9 mouse cellular contexts compared by ENCODE assay signal in genomic region chr10:56115636-56116180, GRCm38 (mm10). TPM values are rescaled to one million over a fixed set of nuclear protein-coding genes. Genes with fewer than 3 reads are reported as not detected.
DNase-seq lines count a peak whose midpoint lies in the region; ATAC-seq and TF ChIP-seq lines count a peak whose summit lies in the region.
"Had no signal": no experiment of that assay in that cellular context is flagged by ENCODE, and none has a peak within 500 bp of the region (broad histone marks: within the 10 kb centered on the region; RNA-seq: fewer than 3 reads in every experiment).

No protein-coding gene starts in this region.

- H3K27ac ChIP-seq in cerebellum, adult 2 months (ENCODE audit: insufficient read depth, low read length): peak overlapping the region; percentile 95
- H3K27ac ChIP-seq in intestine, embryonic 15.5 days: peak overlapping the region; percentile 38; the same call in 1 of the 2 replicates
- H3K27ac ChIP-seq in liver, embryonic 16.5 days (ENCODE audit: low read length): no peak overlapping the region
- no peak overlapping the region for H3K27ac ChIP-seq in stomach, embryonic 15.5 days

- H3K36me3 ChIP-seq in intestine, embryonic 15.5 days: no peaks in the 10 kb centered on the region
- no peaks in the 10 kb centered on the region for H3K36me3 ChIP-seq in liver, embryonic 16.5 days (ENCODE audit: control insufficient read depth, insufficient read depth)
- H3K36me3 ChIP-seq in stomach, embryonic 15.5 days: no peaks in the 10 kb centered on the region

- no peak for TF ChIP-seq POLR2A in lung, adult 2 months (IDR thresholded peaks at IDR 0.05; ENCODE audit: borderline replicate concordance, extremely low read depth, low read depth, low read length)
- TF ChIP-seq POLR2A in cerebellum, adult 2 months (IDR thresholded peaks at IDR 0.05; ENCODE audit: borderline replicate concordance, insufficient read depth, low read length): 0 out of 2 replicates have a peak, but pooled peaks have one; percentile 10

- 60% methylated on average over 27 of the region's 27 CpGs for WGBS in lung, adult 2 months
- 1% methylated on average over 26 of the region's 27 CpGs for WGBS in cerebellum, adult 2 months
- WGBS in intestine, embryonic 15.5 days: 19% methylated on average over 25 of the region's 27 CpGs
- 22% methylated on average over 27 of the region's 27 CpGs for WGBS in liver, embryonic 16.5 days (ENCODE audit: insufficient replicate concordance)
- WGBS in stomach, embryonic 15.5 days: 17% methylated on average over 25 of the region's 27 CpGs

- H3K4me1 ChIP-seq in lung, adult 2 months (ENCODE audit: control insufficient read depth, insufficient read depth, low read length): peaks cover 3% of the 10 kb centered on the region; the same call in 1 of the 2 replicates
- peaks cover 4% of the 10 kb centered on the region; the same call in 1 of the 2 replicates for H3K4me1 ChIP-seq in cerebellum, adult 2 months (ENCODE audit: control insufficient read depth, insufficient read depth, low read length)
- H3K4me1 ChIP-seq in intestine, embryonic 15.5 days (replicated peaks): 0 out of 2 replicates have a peak, but pooled peaks cover 7% of the 10 kb centered on the region
- H3K4me1 ChIP-seq in liver, embryonic 16.5 days (ENCODE audit: control insufficient read depth, low read depth, low read length): peaks cover 3% of the 10 kb centered on the region
- peaks cover 4% of the 10 kb centered on the region; the same call in 1 of the 2 replicates for H3K4me1 ChIP-seq in stomach, embryonic 15.5 days

- TF ChIP-seq CTCF in lung, adult 2 months (IDR thresholded peaks at IDR 0.05; ENCODE audit: insufficient read depth, low read length): no peak
- no peak for TF ChIP-seq CTCF in cerebellum, adult 2 months (IDR thresholded peaks at IDR 0.05; ENCODE audit: borderline replicate concordance, insufficient read depth, low read depth, low read length)

- H3K27me3 ChIP-seq in cerebellum, adult 2 months (ENCODE audit: control insufficient read depth, insufficient read depth, low read length): no peaks in the 10 kb centered on the region
- no peaks in the 10 kb centered on the region for H3K27me3 ChIP-seq in intestine, embryonic 15.5 days (replicated peaks)
- no peaks in the 10 kb centered on the region; the same call in 1 of the 2 replicates for H3K27me3 ChIP-seq in liver, embryonic 16.5 days (ENCODE audit: control insufficient read depth, insufficient read depth, low read depth, low read length)
- H3K27me3 ChIP-seq in stomach, embryonic 15.5 days (replicated peaks): no peaks in the 10 kb centered on the region

- ATAC-seq in intestine, embryonic 15.5 days: peak; percentile 79
- peak; percentile 16; the same call in 1 of the 2 replicates for ATAC-seq in liver, embryonic 16.5 days (ENCODE audit: low read depth)
- peak; percentile 34; the same call in 1 of the 2 replicates for ATAC-seq in stomach, embryonic 15.5 days (ENCODE audit: insufficient read depth, low FRiP score, low read depth)

- H3K9me3 ChIP-seq in intestine, embryonic 15.5 days: no peaks in the 10 kb centered on the region
- no peaks in the 10 kb centered on the region for H3K9me3 ChIP-seq in liver, embryonic 16.5 days (replicated peaks; ENCODE audit: control insufficient read depth, low read length)
- no peaks in the 10 kb centered on the region for H3K9me3 ChIP-seq in stomach, embryonic 15.5 days

- H3K4me2 ChIP-seq in intestine, embryonic 15.5 days (replicated peaks): peak overlapping the region; percentile 89
- peak overlapping the region; percentile 61 for H3K4me2 ChIP-seq in liver, embryonic 16.5 days (ENCODE audit: low read depth, low read length)
- H3K4me2 ChIP-seq in stomach, embryonic 15.5 days: peak overlapping the region; percentile 81

- H3K4me3 ChIP-seq in lung, adult 2 months (replicated peaks; ENCODE audit: extremely low read depth, low read depth, low read length): peak overlapping the region; percentile 79
- H3K4me3 ChIP-seq in cerebellum, adult 2 months (replicated peaks; ENCODE audit: insufficient read depth, low read depth, low read length): peak overlapping the region; percentile 84
- peak overlapping the region; percentile 63 for H3K4me3 ChIP-seq in intestine, embryonic 15.5 days (replicated peaks)
- H3K4me3 ChIP-seq in liver, embryonic 16.5 days (ENCODE audit: low read depth, low read length): peak overlapping the region; percentile 60
- peak overlapping the region; percentile 55 for H3K4me3 ChIP-seq in stomach, embryonic 15.5 days (replicated peaks)
- H3K4me3 ChIP-seq: myocyte had no signal

- H3K9ac ChIP-seq in intestine, embryonic 15.5 days: peak overlapping the region; percentile 64
- H3K9ac ChIP-seq in liver, embryonic 16.5 days (ENCODE audit: low read depth, low read length): peak overlapping the region; percentile 28; the same call in 1 of the 2 replicates
- H3K9ac ChIP-seq in stomach, embryonic 15.5 days: peak overlapping the region; percentile 23; the same call in 1 of the 2 replicates

- no peak for DNase-seq in lung, adult 2 months
- DNase-seq in lung, adult 18-20 months: no peak
- DNase-seq in cerebellum, adult 2 months: peak; percentile 76 to 86
- DNase-seq in fat pad, adult 2 months (ENCODE audit: extremely low read depth, low read depth, low spot score): peak; percentile 56
- DNase-seq in retina, postnatal 1 day: no peak

RNA-seq across cellular contexts. Expression of gene Msl3l2, which starts 9.0 kb away (rescaled TPM):
- polyA plus RNA-seq in lung, adult 2 months (2012; rRNA removed): 16.9 and 19.5 TPM in 2 replicates
- 16.7 and 17.2 TPM in 2 replicates for polyA plus RNA-seq in cerebellum, adult 2 months (2012; rRNA removed)
- 3.8 and 4.1 TPM in 2 replicates for polyA plus RNA-seq in intestine, embryonic 15.5 days (2015; fragmentation: Nextera tagmentation; extraction: Ambion mirVana)
- 0.34 and 0.45 TPM in 2 replicates for polyA plus RNA-seq in liver, embryonic 16.5 days (2015; fragmentation: Nextera tagmentation; extraction: Ambion mirVana)
- 4.8 and 5.6 TPM in 2 replicates for polyA plus RNA-seq in stomach, embryonic 15.5 days (2015; fragmentation: Nextera tagmentation; extraction: Ambion mirVana)

Comparison
In these comparisons a context has a peak if more than half of its experiments do, and no peak if none do; other contexts are left out.
1. DNase-seq: peak in cerebellum, adult 2 months (2 of 2) and fat pad, adult 2 months (single experiment); none in lung, adult 2 months (single experiment), lung, adult 18-20 months (0 of 2) and retina, postnatal 1 day (single experiment).
2. H3K27ac ChIP-seq: peak in cerebellum, adult 2 months (single experiment) and intestine, embryonic 15.5 days (single experiment); none in liver, embryonic 16.5 days (single experiment) and stomach, embryonic 15.5 days (single experiment).
3. ATAC-seq: peak in every context shown above with its lines; median percentile 79 in intestine, embryonic 15.5 days; 34 in stomach, embryonic 15.5 days; 16 in liver, embryonic 16.5 days.
4. Peak in every context shown above with its lines, with median percentiles within 50 percentile points of each other: H3K4me3 ChIP-seq, H3K4me2 ChIP-seq and H3K9ac ChIP-seq.